Mouse (Mus musculus) testis, adult 2 months (tissue): Measurements from ENCODE around the gene Btf3. TPM values are rescaled to one million over a fixed set of nuclear protein-coding genes. Genes with fewer than 3 reads are reported as not detected.

Experiments
- H3K27ac ChIP-seq: fragments of 200-500 bp; 2 replicates; pipeline ENCODE4 v1.5.1; 2012; ENCODE audit warnings: low read depth, low read length; ENCODE audit not compliant: control insufficient read depth, insufficient read depth
- H3K27me3 ChIP-seq: fragments of 200-500 bp; 2 replicates; pipeline ENCODE4 v1.6.1; 2012; ENCODE audit warnings: mild to moderate bottlenecking, low read length, moderate library complexity; ENCODE audit not compliant: control insufficient read depth, insufficient read depth
- H3K36me3 ChIP-seq: fragments of 200-500 bp; 2 replicates; pipeline ENCODE4 v1.6.1; 2012; ENCODE audit warnings: mild to moderate bottlenecking, low read length; ENCODE audit not compliant: control insufficient read depth, insufficient read depth
- H3K4me1 ChIP-seq: fragments of 200-500 bp; 2 replicates; pipeline ENCODE4 v1.6.1; 2012; ENCODE audit warnings: low read length; ENCODE audit not compliant: control insufficient read depth, insufficient read depth
- H3K4me3 ChIP-seq: fragments of 200-500 bp; 2 replicates; pipeline ENCODE4 v1.5.1; 2012; ENCODE audit warnings: low read depth, mild to moderate bottlenecking, low read length, moderate library complexity, mixed read lengths; ENCODE audit not compliant: control insufficient read depth
- CTCF ChIP-seq: fragments of 200-500 bp; IDR thresholded peaks from 2 replicates; pipeline ENCODE4 v1.5.1; 2012; ENCODE audit warnings: low read depth, mild to moderate bottlenecking, inconsistent platforms, low read length, moderate library complexity; ENCODE audit not compliant: control insufficient read depth, insufficient read depth, insufficient replicate concordance
- POLR2A ChIP-seq: fragments of 200-500 bp; IDR thresholded peaks from 2 replicates; pipeline ENCODE4 v1.6.1; 2012; ENCODE audit warnings: low read depth, mild to moderate bottlenecking, inconsistent platforms, low read length, moderate library complexity; ENCODE audit not compliant: control insufficient read depth
- polyA plus RNA-seq: library from polyadenylated mRNA; depleted of rRNA; stranded (reverse); fragments of >200 nt; gene quantifications from 2 replicates; pipeline ENCODE4 v1.2.3, GENCODE M21; 2012

Btf3 gene
- polyA plus RNA-seq, 1 experiment = 423 TPM

DNA sequence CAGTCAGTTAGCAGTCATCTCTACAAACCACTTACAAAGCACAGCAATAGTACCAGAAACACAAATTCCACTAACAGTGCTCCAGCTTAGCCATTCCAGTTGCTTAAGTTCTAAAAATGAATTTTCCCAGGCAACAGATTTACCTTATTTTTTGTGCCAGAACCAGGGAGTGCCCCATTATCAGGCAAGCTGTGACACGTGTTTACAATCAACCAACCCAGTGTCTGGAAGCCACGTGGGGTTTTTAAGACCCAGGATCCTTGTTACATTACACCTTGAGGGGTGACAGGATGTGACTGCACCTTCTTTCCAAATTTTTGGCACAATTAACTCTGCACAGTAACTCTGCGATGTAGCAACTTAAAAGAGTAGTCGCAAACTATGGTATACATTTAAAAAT lies 8.1 kb downstream of the Btf3 start:
- no peak for TF ChIP-seq POLR2A
- no peak for TF ChIP-seq CTCF
- Histone ChIP-seq H3K4me1 (peaks cover 2% of the 10 kb centered on the region; the same call in 1 of the 2 replicates), H3K36me3 (no peaks in the 10 kb centered on the region; the same call in none of the 2 replicates), H3K4me3 (no peak overlapping the region), H3K27me3 (no peaks in the 10 kb centered on the region), H3K27ac (no peak overlapping the region)

DNA sequence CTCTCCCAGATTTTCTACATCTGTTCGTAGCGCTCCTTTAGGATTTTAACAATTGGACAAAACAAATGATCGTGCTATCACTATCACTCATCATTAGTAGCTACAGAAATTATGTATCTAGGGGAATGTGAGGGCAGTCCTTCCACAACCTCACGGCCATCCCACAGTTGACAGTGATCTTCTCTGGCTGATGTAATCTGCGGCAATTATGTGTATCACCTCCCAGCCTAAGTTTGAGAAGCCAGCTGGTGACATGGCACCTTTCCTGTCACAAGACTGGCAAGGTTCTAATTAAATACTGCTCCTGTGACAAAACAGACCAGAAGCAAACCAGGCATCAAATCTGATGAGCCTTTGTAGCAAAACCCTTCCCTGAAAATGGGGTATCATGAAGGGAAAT lies 8.8 kb downstream of the Btf3 start:
- H3K27me3 ChIP-seq = no peaks in the 10 kb centered on the region
- no peak overlapping the region for H3K27ac ChIP-seq
- TF ChIP-seq CTCF (no peak), POLR2A (no peak)
- H3K36me3 ChIP-seq = no peaks in the 10 kb centered on the region; the same call in none of the 2 replicates
- H3K4me3 ChIP-seq = no peak overlapping the region
- peaks cover 2% of the 10 kb centered on the region; the same call in 1 of the 2 replicates for H3K4me1 ChIP-seq

DNA sequence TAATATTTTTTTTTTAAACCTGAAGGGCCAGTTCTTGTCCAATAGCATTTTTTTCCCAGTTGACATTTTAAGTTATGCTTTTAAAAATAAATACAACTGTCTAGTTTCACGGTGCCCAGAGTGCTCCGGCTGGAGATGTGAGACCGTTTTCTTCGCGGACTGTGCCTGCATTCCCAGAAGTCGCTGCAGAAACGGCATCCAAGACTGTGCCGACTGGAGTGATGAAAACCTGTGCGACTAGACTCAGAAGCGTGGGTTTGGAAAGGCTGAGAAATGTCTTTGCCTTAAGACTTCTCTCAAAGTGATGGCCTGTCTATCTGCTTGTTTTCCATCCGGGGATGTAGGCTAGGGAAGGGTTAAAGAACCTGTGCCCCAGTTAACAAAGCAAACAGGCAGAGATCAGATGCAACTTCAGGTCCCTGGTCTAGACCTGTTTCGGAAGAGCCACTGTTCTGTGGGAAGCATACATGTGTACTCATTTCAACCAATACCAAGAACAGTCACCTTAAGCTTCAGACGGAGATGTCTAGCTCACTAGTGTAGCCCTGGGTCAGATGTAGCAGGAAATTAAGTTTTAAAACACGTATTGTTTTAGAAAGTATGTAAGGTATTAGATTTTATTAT lies 9.8 kb downstream of the Btf3 start:
- Histone ChIP-seq H3K27me3 (no peaks in the 10 kb centered on the region), H3K4me3 (no peak overlapping the region), H3K36me3 (no peaks in the 10 kb centered on the region; the same call in none of the 2 replicates), H3K27ac (peak overlapping the region; percentile 62; the same call in 1 of the 2 replicates), H3K4me1 (peaks cover 2% of the 10 kb centered on the region; the same call in 1 of the 2 replicates)
- no peak for TF ChIP-seq POLR2A
- TF ChIP-seq CTCF = no peak

DNA sequence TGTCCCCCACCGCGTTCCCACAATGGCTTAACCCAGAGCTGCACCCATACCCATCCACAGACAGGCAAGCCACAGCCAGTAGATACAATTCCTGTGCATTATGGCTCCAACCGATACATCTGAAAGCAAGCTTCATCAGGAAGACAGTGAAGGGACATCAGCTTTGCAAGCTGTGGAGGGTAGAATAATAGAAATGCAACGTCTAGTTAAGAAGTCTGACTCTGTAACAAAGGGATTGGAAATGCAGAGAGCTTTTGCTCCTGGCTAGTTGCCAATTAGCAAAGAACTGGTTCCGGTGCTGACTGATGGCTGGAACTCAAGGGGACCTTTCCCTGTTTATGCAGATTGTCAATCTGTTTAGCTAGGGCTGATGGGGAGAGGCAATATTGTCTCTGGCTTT lies 10.4 kb downstream of the Btf3 start:
- peaks cover 2% of the 10 kb centered on the region; the same call in 1 of the 2 replicates for H3K4me1 ChIP-seq
- peak overlapping the region; percentile 66 for H3K27ac ChIP-seq
- no peaks in the 10 kb centered on the region for H3K27me3 ChIP-seq
- no peak overlapping the region for H3K4me3 ChIP-seq
- TF ChIP-seq CTCF = no peak
- TF ChIP-seq POLR2A = no peak
- H3K36me3 ChIP-seq = no peaks in the 10 kb centered on the region; the same call in 1 of the 2 replicates

DNA sequence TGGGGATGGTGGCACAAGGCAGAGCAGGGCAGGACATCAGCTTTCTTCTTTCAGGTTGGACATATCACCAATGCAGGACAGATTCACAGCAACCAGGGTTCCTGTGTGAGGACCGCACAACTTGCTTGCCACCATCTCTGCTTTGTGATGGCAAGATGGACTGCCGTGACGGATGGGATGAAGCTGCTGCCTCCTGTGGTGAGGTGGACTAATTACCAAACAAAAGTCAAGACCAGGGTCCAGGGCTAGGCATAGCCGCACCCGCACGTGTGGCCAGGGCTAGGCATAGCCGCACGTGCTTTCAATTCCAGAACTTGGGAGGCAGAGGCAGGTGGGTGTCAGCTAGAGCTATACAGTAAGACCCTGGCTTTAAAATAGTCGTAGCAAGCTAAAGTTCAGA lies 11.5 kb downstream of the Btf3 start:
- no peak for TF ChIP-seq POLR2A
- TF ChIP-seq CTCF = no peak
- no peak overlapping the region for H3K4me3 ChIP-seq
- H3K4me1 ChIP-seq = peaks cover 2% of the 10 kb centered on the region; the same call in 1 of the 2 replicates
- H3K36me3 ChIP-seq = no peaks in the 10 kb centered on the region
- no peaks in the 10 kb centered on the region for H3K27me3 ChIP-seq
- no peak overlapping the region for H3K27ac ChIP-seq

DNA sequence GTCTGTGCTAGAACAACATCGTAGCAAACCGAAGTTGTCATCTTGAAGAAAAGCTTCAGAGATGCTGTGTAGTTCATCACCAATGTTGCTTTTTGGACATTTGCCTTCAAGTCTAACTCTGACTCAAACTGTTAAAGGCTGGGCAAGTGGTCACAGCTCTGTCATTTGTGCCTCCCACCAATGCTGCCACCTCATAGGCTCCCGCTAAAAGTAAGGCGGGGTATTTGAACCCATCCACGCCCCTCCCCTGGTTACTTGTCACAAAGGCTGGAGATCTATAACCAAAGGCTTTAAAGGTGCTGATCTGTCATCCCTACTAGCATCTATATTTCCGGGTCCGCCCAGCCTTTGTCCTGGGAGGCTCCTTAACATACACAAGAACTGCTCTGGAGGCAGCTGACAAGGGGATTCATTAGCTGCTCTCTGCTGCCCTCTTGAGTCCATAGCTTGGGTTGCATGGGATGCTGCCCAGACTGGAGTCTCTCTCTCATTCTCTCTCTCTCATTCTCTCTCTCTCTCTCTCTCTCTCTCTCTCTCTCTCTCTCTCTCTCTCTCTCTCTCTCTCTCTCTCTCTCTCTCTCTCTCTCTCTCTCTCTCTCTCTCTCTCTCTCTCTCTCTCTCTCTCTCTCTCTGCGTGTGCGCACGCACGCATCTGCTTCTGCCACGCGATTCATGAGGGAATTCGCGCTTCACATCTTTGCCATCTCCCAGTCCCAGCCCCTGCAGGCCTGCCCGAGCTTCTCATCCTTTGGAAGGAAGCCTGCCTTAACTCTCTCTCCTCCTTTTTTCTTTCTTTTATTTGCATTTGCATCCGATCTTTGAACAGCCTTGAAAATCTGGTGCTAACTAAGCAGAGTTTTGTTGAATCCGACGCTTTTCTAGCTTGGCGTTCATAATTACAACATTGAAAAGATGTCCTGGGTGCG lies 17.7 kb downstream of the Btf3 start:
- Histone ChIP-seq H3K4me3 (peak overlapping the region; percentile 28), H3K27me3 (no peaks in the 10 kb centered on the region), H3K36me3 (no peaks in the 10 kb centered on the region), H3K4me1 (no peaks in the 10 kb centered on the region), H3K27ac (no peak overlapping the region)
- no peak for TF ChIP-seq POLR2A
- peak; percentile 71 for TF ChIP-seq CTCF

DNA sequence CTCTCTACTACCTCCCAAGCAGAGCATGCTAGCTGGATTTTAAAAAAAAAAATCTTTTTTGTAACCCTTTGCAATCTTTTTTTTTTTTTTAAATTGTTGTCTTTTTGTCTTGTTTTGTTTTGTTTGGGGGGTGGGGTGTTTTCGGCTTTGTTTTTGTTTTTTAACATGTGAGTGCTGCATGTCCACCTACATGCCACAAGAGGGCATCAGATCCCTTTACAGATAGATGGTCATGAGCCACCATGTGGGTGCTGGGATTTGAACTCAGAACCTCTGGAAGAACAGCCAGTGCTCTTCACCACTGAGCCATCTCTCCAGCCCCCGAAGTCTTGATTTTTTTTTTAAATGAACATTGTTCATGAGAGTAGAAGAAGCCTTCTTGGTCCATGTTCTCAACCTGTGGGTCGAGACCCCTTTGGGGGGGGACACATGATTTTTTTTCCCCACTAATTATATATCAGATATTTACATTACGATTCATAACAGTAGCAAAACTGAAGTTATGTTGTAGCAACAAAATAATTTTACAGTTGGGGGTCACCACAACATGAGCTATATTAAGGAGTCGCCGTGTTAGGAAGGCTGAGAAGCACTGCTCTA lies 18.8 kb downstream of the Btf3 start:
- TF ChIP-seq POLR2A (no peak), CTCF (no peak)

More for the DNA sequence above, 18.8 kb downstream of the Btf3 start:
- no peaks in the 10 kb centered on the region for H3K27me3 ChIP-seq
- no peaks in the 10 kb centered on the region for H3K36me3 ChIP-seq
- no peaks in the 10 kb centered on the region for H3K4me1 ChIP-seq
- H3K4me3 ChIP-seq = no peak overlapping the region
- H3K27ac ChIP-seq = no peak overlapping the region
